ENCODE assay signal across 9 mouse cellular contexts in genomic region chrX:38084226-38084625, GRCm38 (mm10). TPM values are rescaled to one million over a fixed set of nuclear protein-coding genes. Genes with fewer than 3 reads are reported as not detected.
A peak's percentile ranks its signal among the peaks of the same experiment; 100 is the strongest.
DNase-seq lines count a peak whose midpoint lies in the region; ATAC-seq lines count a peak whose summit lies in the region.
"Had no signal": no experiment of that assay in that cellular context is flagged by ENCODE, and none has a peak within 500 bp of the region (broad histone marks: within the 10 kb centered on the region; RNA-seq: fewer than 3 reads in every experiment).

No protein-coding gene starts in this region.

- H3K4me1 ChIP-seq in embryonic facial prominence, embryonic 14.5 days (ENCODE audit: control insufficient read depth, insufficient read depth, low read length): no peaks in the 10 kb centered on the region

- no peak for ATAC-seq in embryonic facial prominence, embryonic 14.5 days (ENCODE audit: low read depth)
- 0 out of 2 replicates have a peak, but pooled peaks have one; percentile 57 for ATAC-seq in megakaryocyte progenitor cell, adult 5-6 weeks (replicated peaks; ENCODE audit: poor library complexity)

- no peaks in the 10 kb centered on the region for H3K9me3 ChIP-seq in embryonic facial prominence, embryonic 14.5 days (ENCODE audit: control insufficient read depth, low read length)

- 21% methylated on average over 11 of the region's 12 CpGs for WGBS in embryonic facial prominence, embryonic 14.5 days

- H3K4me2 ChIP-seq in embryonic facial prominence, embryonic 14.5 days (ENCODE audit: low read depth, low read length): no peak overlapping the region

- H3K27ac ChIP-seq in embryonic facial prominence, embryonic 14.5 days (replicated peaks; ENCODE audit: low read depth, low read length): no peak overlapping the region

- no peak overlapping the region for H3K4me3 ChIP-seq in embryonic facial prominence, embryonic 14.5 days (ENCODE audit: low read depth, low read length)

- no peak overlapping the region for H3K9ac ChIP-seq in embryonic facial prominence, embryonic 14.5 days (ENCODE audit: low read depth, low read length)

- DNase-seq in cerebellum, adult 11 months: peak; percentile 16
- no peak for DNase-seq in cerebellum, adult 11-12 months
- peak; percentile 4 to 17 for DNase-seq in urinary bladder, adult 18-20 months (ENCODE audit: low spot score in 2 of 2)
- no peak for DNase-seq in urinary bladder, postnatal 10 days (ENCODE audit: low spot score)
- peak; percentile 6 for DNase-seq in embryonic facial prominence, embryonic 14.5 days (ENCODE audit: low spot score)
- DNase-seq in layer of hippocampus, postnatal 10 days (ENCODE audit: low spot score in 2 of 2): peak; percentile 40 to 60
- DNase-seq in splenic B cell, adult 2 months (ENCODE audit: low read depth, low spot score): peak; percentile 43

- no peaks in the 10 kb centered on the region for H3K36me3 ChIP-seq in embryonic facial prominence, embryonic 14.5 days (ENCODE audit: control insufficient read depth, insufficient read depth, low read length)
- no peaks in the 10 kb centered on the region for H3K36me3 ChIP-seq in splenic B cell, adult 2 months (ENCODE audit: control insufficient read depth, insufficient read depth, low read length, poor library complexity, severe bottlenecking)

- no peaks in the 10 kb centered on the region for H3K27me3 ChIP-seq in embryonic facial prominence, embryonic 14.5 days (replicated peaks; ENCODE audit: control insufficient read depth, insufficient read depth, low read length)
- H3K27me3 ChIP-seq in splenic B cell, adult 2 months (ENCODE audit: control insufficient read depth, insufficient read depth, low read length, poor library complexity, severe bottlenecking): no peaks in the 10 kb centered on the region

RNA-seq across cellular contexts. Expression of gene Rhox11, which starts 0.7 kb away (rescaled TPM):
- not detected in 2 replicates for polyA plus RNA-seq in embryonic facial prominence, embryonic 14.5 days (2014; fragmentation: Nextera tagmentation; extraction: Ambion mirVana)
- not detected for total RNA-seq in layer of hippocampus, postnatal 10 days (2021)
- not detected in 2 replicates for total RNA-seq in megakaryocyte progenitor cell, adult 5-6 weeks (2015)
- total RNA-seq in megakaryocyte progenitor cell, adult 5-6 weeks (2017): not detected in 2 replicates
- polyA plus RNA-seq: heart, embryonic 16.5 days had no signal

RNA-seq across cellular contexts. Expression of gene Rhox10, which starts 18.0 kb away (rescaled TPM):
- not detected in 2 replicates for polyA plus RNA-seq in embryonic facial prominence, embryonic 14.5 days (2014; fragmentation: Nextera tagmentation; extraction: Ambion mirVana)
- total RNA-seq in layer of hippocampus, postnatal 10 days (2021): not detected
- total RNA-seq in megakaryocyte progenitor cell, adult 5-6 weeks (2015): not detected in 2 replicates
- total RNA-seq in megakaryocyte progenitor cell, adult 5-6 weeks (2017): not detected in 2 replicates
- polyA plus RNA-seq: heart, embryonic 16.5 days had no signal

RNA-seq across cellular contexts. Expression of gene Rhox12, which starts 26.5 kb away (rescaled TPM):
- not detected in 2 replicates for polyA plus RNA-seq in embryonic facial prominence, embryonic 14.5 days (2014; fragmentation: Nextera tagmentation; extraction: Ambion mirVana)
- not detected for total RNA-seq in layer of hippocampus, postnatal 10 days (2021)
- total RNA-seq in megakaryocyte progenitor cell, adult 5-6 weeks (2015): not detected in 2 replicates
- not detected in 2 replicates for total RNA-seq in megakaryocyte progenitor cell, adult 5-6 weeks (2017)
- polyA plus RNA-seq: heart, embryonic 16.5 days had no signal

RNA-seq across cellular contexts. Expression of gene Rhox13, which starts 36.8 kb away (rescaled TPM):
- polyA plus RNA-seq in embryonic facial prominence, embryonic 14.5 days (2014; fragmentation: Nextera tagmentation; extraction: Ambion mirVana): not detected in 2 replicates
- not detected for total RNA-seq in layer of hippocampus, postnatal 10 days (2021)
- not detected in 2 replicates for total RNA-seq in megakaryocyte progenitor cell, adult 5-6 weeks (2015)
- total RNA-seq in megakaryocyte progenitor cell, adult 5-6 weeks (2017): not detected in 2 replicates
- polyA plus RNA-seq: heart, embryonic 16.5 days had no signal

RNA-seq across cellular contexts. Expression of gene Btg1-ps2, which starts 41.3 kb away (rescaled TPM):
- not detected in 2 replicates for polyA plus RNA-seq in embryonic facial prominence, embryonic 14.5 days (2014; fragmentation: Nextera tagmentation; extraction: Ambion mirVana)
- not detected for total RNA-seq in layer of hippocampus, postnatal 10 days (2021)
- total RNA-seq in megakaryocyte progenitor cell, adult 5-6 weeks (2015): not detected in 2 replicates
- not detected in 2 replicates for total RNA-seq in megakaryocyte progenitor cell, adult 5-6 weeks (2017)
- polyA plus RNA-seq: heart, embryonic 16.5 days had no signal

Comparison
In these comparisons a context has a peak if more than half of its experiments do, and no peak if none do; other contexts are left out.
1. DNase-seq: peak in cerebellum, adult 11 months (single experiment), urinary bladder, adult 18-20 months (2 of 2), embryonic facial prominence, embryonic 14.5 days (single experiment), layer of hippocampus, postnatal 10 days (2 of 2) and splenic B cell, adult 2 months (single experiment); none in cerebellum, adult 11-12 months (single experiment) and urinary bladder, postnatal 10 days (single experiment).